Mouse (Mus musculus) embryonic facial prominence, embryonic 15.5 days (tissue): ENCODE data around the gene Topbp1. TPM values are rescaled to one million over a fixed set of nuclear protein-coding genes. Genes with fewer than 3 reads are reported as not detected.
"Not testable (repeated sequence)": the region's sequence is repeated elsewhere in the genome, so short reads cannot be mapped to it uniquely, and the experiment has no call there.

Source experiments
- ATAC-seq: fragments of 200-750 bp; cut with Nextera tagmentation; 2 replicates; pipeline ENCODE4 v1.8.0; 2017; ENCODE audit warnings: low read depth, moderate TSS enrichment; ENCODE audit not compliant: insufficient number of reproducible peaks, low FRiP score, low TSS enrichment
- H3K27ac ChIP-seq: fragments of 300-500 bp; sonication (generic); replicated peaks from 2 replicates; pipeline ENCODE4 v1.5.1; 2015; ENCODE audit warnings: mild to moderate bottlenecking, inconsistent platforms
- H3K27me3 ChIP-seq: fragments of 300-500 bp; sonication (generic); 2 replicates; pipeline ENCODE4 v1.6.1; 2015; ENCODE audit warnings: inconsistent platforms
- H3K36me3 ChIP-seq: fragments of 300-500 bp; sonication (generic); 2 replicates; pipeline ENCODE4 v1.6.1; 2015; ENCODE audit warnings: mild to moderate bottlenecking, inconsistent platforms
- H3K4me1 ChIP-seq: fragments of 300-500 bp; sonication (generic); 2 replicates; pipeline ENCODE4 v1.6.1; 2015; ENCODE audit warnings: inconsistent platforms
- H3K4me2 ChIP-seq: fragments of 300-500 bp; sonication (generic); replicated peaks from 2 replicates; pipeline ENCODE4 v1.6.1; 2015; ENCODE audit warnings: mild to moderate bottlenecking, inconsistent platforms
- H3K4me3 ChIP-seq: fragments of 300-500 bp; sonication (generic); replicated peaks from 2 replicates; pipeline ENCODE4 v1.5.1; 2015; ENCODE audit warnings: mild to moderate bottlenecking, inconsistent platforms
- H3K9ac ChIP-seq: fragments of 300-500 bp; sonication (generic); 2 replicates; pipeline ENCODE4 v1.6.1; 2015; ENCODE audit warnings: inconsistent platforms
- H3K9me3 ChIP-seq: fragments of 300-500 bp; sonication (generic); replicated peaks from 2 replicates; pipeline ENCODE4 v1.6.1; 2016; ENCODE audit warnings: inconsistent platforms
- WGBS: fragments of 180-500 bp; shearing (Covaris S2); methylation state at CpG from one replicate; pipeline ENCODE4 v1.1.7; 2015; 5-methylcytosine and 5-hydroxymethylcytosine counted together
- polyA plus RNA-seq: library from polyadenylated mRNA; unstranded; fragments of >200 nt; fragmentation: Nextera tagmentation; extraction: Ambion mirVana; gene quantifications from 2 replicates; pipeline ENCODE4 v1.2.1, GENCODE M21; 2015

Gene Topbp1
- polyA plus RNA-seq, 1 experiment from 2014 or later, result 52.8 TPM

DNA sequence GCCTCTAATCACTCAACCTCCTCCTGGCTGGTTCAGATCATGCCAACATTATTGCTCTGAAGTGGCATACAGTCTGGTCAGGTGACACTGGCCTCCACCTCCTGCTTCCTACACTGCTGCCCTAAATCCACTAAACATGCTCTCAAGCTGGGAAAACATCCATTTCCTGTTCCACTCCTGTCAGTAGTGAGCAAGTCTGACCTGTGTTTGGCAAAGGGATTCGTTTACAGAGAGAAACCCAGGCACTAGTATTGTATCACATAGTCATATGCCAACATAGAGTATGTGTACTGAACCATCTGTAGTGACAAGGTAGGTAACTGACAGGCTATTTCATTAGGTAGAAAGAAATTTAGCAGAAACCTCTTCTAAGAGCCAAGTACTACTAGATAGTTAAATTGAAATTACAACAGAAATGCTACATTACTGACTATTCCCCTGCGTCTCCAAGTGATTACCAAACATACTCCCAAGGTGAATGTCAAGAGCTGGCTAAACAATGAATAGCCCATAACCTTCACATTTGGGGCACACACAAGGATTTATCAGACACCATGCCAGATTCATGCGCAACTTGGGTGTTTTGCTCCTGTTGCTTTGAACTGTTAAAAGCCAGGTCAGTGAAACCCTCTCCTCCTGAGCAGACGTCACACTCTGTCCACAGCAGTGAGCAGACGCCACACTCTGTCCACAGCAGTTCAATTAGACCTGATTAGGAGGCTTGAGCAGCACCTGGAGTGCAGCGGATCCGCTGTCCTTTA is 48.7 kb downstream of the Topbp1 start:
- H3K4me3 ChIP-seq, ATAC-seq, H3K9ac ChIP-seq, H3K27ac ChIP-seq, H3K4me2 ChIP-seq, H3K27me3 ChIP-seq, H3K9me3 ChIP-seq, H3K4me1 ChIP-seq: not testable (repeated sequence)
- peaks cover 53% of the 10 kb centered on the region for H3K36me3 ChIP-seq
- 86% methylated on average over 7 of the region's 7 CpGs for WGBS

DNA sequence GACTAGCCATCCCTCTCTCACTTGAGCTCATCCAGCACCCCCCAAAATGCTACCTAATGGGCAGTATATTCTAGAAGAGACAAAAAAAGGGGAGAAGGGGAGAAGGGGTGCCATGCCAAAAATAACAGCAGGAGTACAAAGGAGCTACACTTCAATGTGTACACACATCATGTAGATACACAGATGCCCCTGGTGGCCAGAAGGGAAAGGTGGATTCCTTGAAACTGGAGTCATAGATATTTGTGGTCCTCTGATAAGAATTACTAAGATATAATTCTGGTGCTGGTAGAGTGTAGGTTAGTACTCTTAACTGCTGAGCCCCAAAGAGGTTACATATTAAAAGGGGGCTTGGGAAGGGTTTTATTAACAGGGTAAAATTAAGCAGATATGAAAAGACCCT is 52.9 kb downstream of the Topbp1 start:
- H3K27ac ChIP-seq, result no peak overlapping the region
- no peak overlapping the region for H3K4me3 ChIP-seq
- ATAC-seq, result no peak
- H3K4me2 ChIP-seq, result no peak overlapping the region
- H3K36me3 ChIP-seq, result peaks cover 43% of the 10 kb centered on the region
- H3K27me3 ChIP-seq, result no peaks in the 10 kb centered on the region
- 0 out of 2 replicates have a peak, but pooled peaks cover 7% of the 10 kb centered on the region for H3K4me1 ChIP-seq
- no peak overlapping the region for H3K9ac ChIP-seq
- H3K9me3 ChIP-seq, result no peaks in the 10 kb centered on the region

DNA sequence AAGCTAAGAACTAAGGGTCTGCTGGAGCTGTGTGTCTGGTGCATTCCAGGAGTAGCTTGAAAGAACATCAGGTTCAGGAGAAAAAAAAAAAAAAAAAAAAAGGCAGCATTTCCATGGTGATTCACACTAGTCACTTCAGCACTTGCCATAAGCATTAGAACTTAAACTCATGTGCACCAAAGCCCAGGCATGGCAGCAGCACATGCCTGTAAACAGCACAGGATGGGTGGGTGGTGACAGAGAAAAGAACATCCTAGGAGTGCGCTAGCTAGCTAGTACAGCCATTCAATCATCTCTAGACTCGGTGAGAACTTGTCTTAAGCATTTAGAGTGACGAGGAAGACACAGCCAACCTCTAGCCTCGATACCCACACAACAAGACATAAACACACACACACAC is 53.5 kb downstream of the Topbp1 start:
- Histone ChIP-seq H3K27ac (no peak overlapping the region), H3K36me3 (peaks cover 43% of the 10 kb centered on the region), H3K27me3 (no peaks in the 10 kb centered on the region), H3K4me2 (no peak overlapping the region), H3K4me3 (no peak overlapping the region), H3K9ac (no peak overlapping the region), H3K4me1 (peaks cover 13% of the 10 kb centered on the region; the same call in 1 of the 2 replicates), H3K9me3 (no peaks in the 10 kb centered on the region)
- ATAC-seq, result no peak
- 89% methylated on average over 4 of the region's 4 CpGs for WGBS

DNA sequence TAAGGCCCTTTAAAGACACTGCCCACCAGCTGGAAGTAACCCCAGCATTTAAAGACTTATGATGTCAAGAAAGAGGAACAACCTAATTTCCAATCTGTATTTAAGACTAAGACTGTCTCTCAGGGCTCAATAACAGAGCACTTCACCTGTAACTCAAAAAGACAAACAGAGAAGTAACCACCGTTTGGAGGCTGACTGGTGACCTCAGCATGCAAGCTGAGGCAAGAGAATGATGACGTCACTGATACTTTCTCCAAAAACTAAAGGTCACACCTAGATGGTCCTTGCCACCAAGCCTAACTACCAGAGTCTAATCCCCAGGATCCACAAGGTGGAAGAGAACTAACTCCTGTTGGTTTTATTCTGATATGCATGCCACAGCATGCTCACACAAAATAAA is 55.6 kb downstream of the Topbp1 start:
- H3K27ac ChIP-seq, result no peak overlapping the region
- H3K4me1 ChIP-seq, result peaks cover 14% of the 10 kb centered on the region; the same call in 1 of the 2 replicates
- no peaks in the 10 kb centered on the region for H3K27me3 ChIP-seq
- WGBS, result 57% methylated on average over 2 of the region's 2 CpGs
- H3K4me2 ChIP-seq, result no peak overlapping the region
- H3K9ac ChIP-seq, result no peak overlapping the region
- H3K36me3 ChIP-seq, result peaks cover 43% of the 10 kb centered on the region
- no peak for ATAC-seq
- H3K9me3 ChIP-seq, result no peaks in the 10 kb centered on the region
- H3K4me3 ChIP-seq, result no peak overlapping the region

GRCm38 (mm10) chr9:103363088-103363487 is 58.1 kb downstream of the Topbp1 start:
- Histone ChIP-seq H3K4me2 (peak overlapping the region; percentile 69), H3K36me3 (peaks cover 24% of the 10 kb centered on the region), H3K27me3 (no peaks in the 10 kb centered on the region), H3K27ac (no peak overlapping the region), H3K4me1 (peaks cover 23% of the 10 kb centered on the region), H3K9me3 (no peaks in the 10 kb centered on the region), H3K4me3 (peak overlapping the region; percentile 95), H3K9ac (no peak overlapping the region)
- no peak for ATAC-seq
- 43% methylated on average over 6 of the region's 6 CpGs for WGBS

DNA sequence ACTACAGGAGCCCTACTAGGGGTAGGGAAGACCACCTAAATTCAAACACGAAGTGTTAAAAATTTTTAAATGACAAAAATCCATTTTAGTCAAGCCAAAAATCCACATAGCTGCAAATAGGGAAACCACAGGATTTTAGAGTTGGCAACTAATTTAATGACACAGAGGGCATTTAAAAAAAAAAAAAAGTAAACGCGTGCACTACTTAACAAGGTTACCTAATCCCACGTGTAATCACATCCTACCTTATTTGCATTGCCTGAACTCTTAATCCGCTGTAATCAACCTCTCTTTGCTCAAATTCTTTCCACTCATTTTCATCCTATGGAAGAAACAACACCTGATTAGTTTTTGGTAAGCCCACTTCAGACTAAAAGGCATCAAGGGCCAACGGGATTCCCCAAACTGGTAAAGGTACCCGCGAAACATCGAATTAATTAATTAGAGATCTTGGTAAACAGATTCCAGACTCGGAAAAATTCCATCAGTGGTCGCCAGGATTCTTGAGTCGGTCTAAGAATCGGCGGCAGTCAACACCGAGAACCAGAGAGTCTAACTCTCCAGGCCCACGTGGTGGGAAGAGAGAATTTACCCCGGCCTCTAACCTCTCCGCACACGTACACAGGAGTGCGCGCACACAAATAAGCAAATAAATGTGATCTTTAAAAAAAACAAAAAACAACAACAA is 58.9 kb downstream of the Topbp1 start:
- ATAC-seq, result no peak
- 1% methylated on average over 21 of the region's 21 CpGs for WGBS
- Histone ChIP-seq H3K4me2 (peak overlapping the region; percentile 69), H3K9me3 (no peaks in the 10 kb centered on the region), H3K4me1 (peaks cover 23% of the 10 kb centered on the region), H3K27me3 (no peaks in the 10 kb centered on the region), H3K4me3 (peak overlapping the region; percentile 95), H3K27ac (peak overlapping the region; percentile 98; the same call in 1 of the 2 replicates), H3K9ac (peak overlapping the region; percentile 97), H3K36me3 (peaks cover 21% of the 10 kb centered on the region)

- ATAC-seq, result peak; percentile 7; the same call in 1 of the 2 replicates
- peak overlapping the region; percentile 98 for H3K27ac ChIP-seq
- no peaks in the 10 kb centered on the region for H3K27me3 ChIP-seq
- 2% methylated on average over 84 of the region's 94 CpGs for WGBS
- H3K4me1 ChIP-seq, result peaks cover 23% of the 10 kb centered on the region
- peaks cover 12% of the 10 kb centered on the region; the same call in 1 of the 2 replicates for H3K36me3 ChIP-seq
- H3K9me3 ChIP-seq, result no peaks in the 10 kb centered on the region
- peak overlapping the region; percentile 95 for H3K4me3 ChIP-seq
- H3K9ac ChIP-seq, result peak overlapping the region; percentile 97
- H3K4me2 ChIP-seq, result peak overlapping the region; percentile 69
Observed at GRCm38 (mm10) chr9:103364601-103365289, 59.7 kb downstream of the Topbp1 start.

- Histone ChIP-seq H3K4me3 (peak within 1 kb of the TSS; percentile 95), H3K27me3 (no peaks in the 10 kb centered on the region), H3K4me2 (peak within 1 kb of the TSS; percentile 69), H3K4me1 (peaks cover 23% of the 10 kb centered on the region), H3K9me3 (no peaks in the 10 kb centered on the region), H3K27ac (peak within 1 kb of the TSS; percentile 98), H3K9ac (peak within 1 kb of the TSS; percentile 97), H3K36me3 (peaks cover 5% of the 10 kb centered on the region; the same call in 1 of the 2 replicates)
- WGBS, result under 1% methylated on average over 81 of the region's 95 CpGs
- peak; percentile 99 for ATAC-seq
Observed at GRCm38 (mm10) chr9:103365290-103366247, 60.6 kb downstream of the Topbp1 start, which contains the start of gene Cdv3. TSS of gene Cdv3 (minus strand) at chr9:103365840.

GRCm38 (mm10) chr9:103366356-103366755 is 61.3 kb downstream of the Topbp1 start:
- ATAC-seq, result no peak
- H3K4me1 ChIP-seq, result peaks cover 23% of the 10 kb centered on the region
- peak overlapping the region; percentile 82 for H3K27ac ChIP-seq
- peak overlapping the region; percentile 39 for H3K4me3 ChIP-seq
- WGBS, result 59% methylated on average over 9 of the region's 9 CpGs
- no peaks in the 10 kb centered on the region for H3K9me3 ChIP-seq
- H3K36me3 ChIP-seq, result 0 out of 2 replicates have a peak, but pooled peaks cover 3% of the 10 kb centered on the region
- no peaks in the 10 kb centered on the region for H3K27me3 ChIP-seq
- H3K4me2 ChIP-seq, result peak overlapping the region; percentile 53
- H3K9ac ChIP-seq, result no peak overlapping the region

DNA sequence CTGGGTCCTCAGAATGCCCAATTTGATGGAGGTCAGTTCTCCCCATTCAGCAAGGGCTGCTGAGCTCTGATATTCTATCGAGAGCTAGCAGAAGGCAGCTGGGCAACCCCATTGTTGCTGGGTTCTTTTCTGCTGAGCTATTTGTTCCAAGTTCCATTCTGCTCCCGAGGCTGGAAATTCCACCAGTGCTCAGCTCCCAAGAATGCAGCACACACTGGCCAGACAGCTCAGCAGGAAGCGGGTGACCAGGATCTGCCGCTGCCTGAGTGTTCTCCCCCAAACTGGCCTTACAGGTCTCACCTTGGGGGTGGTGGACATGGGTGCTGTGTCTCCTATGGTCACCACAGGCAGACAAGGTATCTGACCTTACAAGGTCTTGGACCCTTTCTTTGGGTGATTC is 64.9 kb downstream of the Topbp1 start:
- H3K4me3 ChIP-seq, result no peak overlapping the region
- H3K9ac ChIP-seq, result no peak overlapping the region
- H3K9me3 ChIP-seq, result no peaks in the 10 kb centered on the region
- no peak for ATAC-seq
- peaks cover 9% of the 10 kb centered on the region for H3K4me1 ChIP-seq
- H3K27ac ChIP-seq, result no peak overlapping the region
- no peaks in the 10 kb centered on the region for H3K27me3 ChIP-seq
- no peak overlapping the region for H3K4me2 ChIP-seq
- 0 out of 2 replicates have a peak, but pooled peaks cover 3% of the 10 kb centered on the region for H3K36me3 ChIP-seq
- 79% methylated on average over 4 of the region's 4 CpGs for WGBS
